In genomic region chr15:83029725-83030718, GRCm38 (mm10) we compare ENCODE assay signal across 10 mouse cellular contexts. TPM values are rescaled to one million over a fixed set of nuclear protein-coding genes. Genes with fewer than 3 reads are reported as not detected.
DNase-seq lines count a peak whose midpoint lies in the region; ATAC-seq and TF ChIP-seq lines count a peak whose summit lies in the region.
"Had no signal": no experiment of that assay in that cellular context is flagged by ENCODE, and none has a peak within 500 bp of the region (broad histone marks: within the 10 kb centered on the region; RNA-seq: fewer than 3 reads in every experiment).

No protein-coding gene starts in this region.

- ATAC-seq in hindbrain, embryonic 11.5 days (ENCODE audit: low FRiP score) = peak; percentile 21; the same call in 1 of the 2 replicates
- ATAC-seq in hindbrain, postnatal 0 days = no peak
- no peak for ATAC-seq in forebrain, embryonic 12.5 days (ENCODE audit: low FRiP score)

- no peaks in the 10 kb centered on the region for H3K9me3 ChIP-seq in hindbrain, embryonic 11.5 days (ENCODE audit: control insufficient read depth, low read length)
- H3K9me3 ChIP-seq in hindbrain, postnatal 0 days (ENCODE audit: low read length) = no peaks in the 10 kb centered on the region
- H3K9me3 ChIP-seq in forebrain, embryonic 12.5 days = no peaks in the 10 kb centered on the region
- no peaks in the 10 kb centered on the region for H3K9me3 ChIP-seq in midbrain, embryonic 10.5 days (replicated peaks)
- H3K9me3 ChIP-seq: G1E had no signal

- H3K9ac ChIP-seq in hindbrain, embryonic 11.5 days (ENCODE audit: low read depth, low read length) = peak overlapping the region; percentile 8; the same call in 1 of the 2 replicates
- H3K9ac ChIP-seq in hindbrain, postnatal 0 days (replicated peaks; ENCODE audit: low read length) = no peak overlapping the region
- H3K9ac ChIP-seq in forebrain, embryonic 12.5 days = peak overlapping the region; percentile 29; the same call in 1 of the 2 replicates

- TF ChIP-seq POLR2A in bone marrow, adult 2 months (IDR thresholded peaks at IDR 0.05; ENCODE audit: borderline replicate concordance, control insufficient read depth, low read depth, low read length) = no peak

- H3K27ac ChIP-seq in hindbrain, embryonic 11.5 days (ENCODE audit: low read depth, low read length) = peak overlapping the region; percentile 80
- H3K27ac ChIP-seq in hindbrain, postnatal 0 days = no peak overlapping the region
- H3K27ac ChIP-seq in bone marrow, adult 2 months (ENCODE audit: control insufficient read depth, insufficient read depth, low read depth, low read length, poor library complexity) = peak overlapping the region; percentile 54
- H3K27ac ChIP-seq in forebrain, embryonic 12.5 days = peak overlapping the region; percentile 22
- peak overlapping the region; percentile 85 for H3K27ac ChIP-seq in midbrain, embryonic 10.5 days (replicated peaks)

- no peak overlapping the region for H3K4me3 ChIP-seq in hindbrain, embryonic 11.5 days (ENCODE audit: low read depth, low read length)
- H3K4me3 ChIP-seq in hindbrain, postnatal 0 days (ENCODE audit: low read length) = no peak overlapping the region
- H3K4me3 ChIP-seq in bone marrow, adult 2 months (replicated peaks; ENCODE audit: control insufficient read depth, low read depth, low read length) = peak overlapping the region; percentile 71
- H3K4me3 ChIP-seq in forebrain, embryonic 12.5 days (replicated peaks) = no peak overlapping the region
- peak overlapping the region; percentile 25 for H3K4me3 ChIP-seq in midbrain, embryonic 10.5 days

- no peak for TF ChIP-seq CTCF in hindbrain, postnatal 0 days (IDR thresholded peaks at IDR 0.05; ENCODE audit: low read depth)
- TF ChIP-seq CTCF in bone marrow, adult 2 months (IDR thresholded peaks at IDR 0.05; ENCODE audit: control insufficient read depth, insufficient read depth, low read length) = no peak

- H3K36me3 ChIP-seq in hindbrain, embryonic 11.5 days (ENCODE audit: control insufficient read depth, insufficient read depth, low read length) = no peaks in the 10 kb centered on the region
- H3K36me3 ChIP-seq in hindbrain, postnatal 0 days (ENCODE audit: insufficient read depth, low read length) = no peaks in the 10 kb centered on the region
- H3K36me3 ChIP-seq in forebrain, embryonic 12.5 days (replicated peaks) = no peaks in the 10 kb centered on the region
- H3K36me3 ChIP-seq in midbrain, embryonic 10.5 days = no peaks in the 10 kb centered on the region
- H3K36me3 ChIP-seq: G1E had no signal

- no peak overlapping the region for H3K4me2 ChIP-seq in hindbrain, embryonic 11.5 days (replicated peaks; ENCODE audit: low read depth, low read length)
- H3K4me2 ChIP-seq in hindbrain, postnatal 0 days (ENCODE audit: low read depth, low read length) = no peak overlapping the region
- no peak overlapping the region for H3K4me2 ChIP-seq in forebrain, embryonic 12.5 days

- H3K4me1 ChIP-seq in hindbrain, embryonic 11.5 days (replicated peaks; ENCODE audit: control insufficient read depth, insufficient read depth, low read length) = peaks cover 36% of the 10 kb centered on the region
- H3K4me1 ChIP-seq in hindbrain, postnatal 0 days (ENCODE audit: insufficient read depth, low read length) = peaks cover 26% of the 10 kb centered on the region
- H3K4me1 ChIP-seq in bone marrow, adult 2 months (ENCODE audit: control insufficient read depth, insufficient read depth, low read length) = peaks cover 5% of the 10 kb centered on the region
- peaks cover 61% of the 10 kb centered on the region for H3K4me1 ChIP-seq in forebrain, embryonic 12.5 days
- H3K4me1 ChIP-seq in midbrain, embryonic 10.5 days = peaks cover 92% of the 10 kb centered on the region

- 37% methylated on average over 11 of the region's 11 CpGs for WGBS in hindbrain, embryonic 11.5 days
- 41% methylated on average over 11 of the region's 11 CpGs for WGBS in hindbrain, postnatal 0 days
- 38% methylated on average over 11 of the region's 11 CpGs for WGBS in bone marrow, adult 2 months
- WGBS in forebrain, embryonic 12.5 days = 29% methylated on average over 11 of the region's 11 CpGs
- 27% methylated on average over 11 of the region's 11 CpGs for WGBS in midbrain, embryonic 10.5 days

- DNase-seq in hindbrain, embryonic 11.5 days (ENCODE audit: low spot score) = peak; percentile 61
- no peak for DNase-seq in hindbrain, postnatal 0 days (ENCODE audit: low spot score)
- DNase-seq in midbrain, embryonic 10.5 days (ENCODE audit: low spot score) = peak; percentile 79
- no peak for DNase-seq in urinary bladder, postnatal 14 days (ENCODE audit: low spot score)
- DNase-seq in right cerebral cortex, postnatal 14 days = no peak
- DNase-seq in layer of hippocampus, postnatal 10 days (ENCODE audit: low spot score in 2 of 2) = no peak
- DNase-seq: cerebellum, adult 8-10 months had no signal

- H3K27me3 ChIP-seq in hindbrain, embryonic 11.5 days (ENCODE audit: control insufficient read depth, insufficient read depth, low read length) = 0 out of 2 replicates have a peak, but pooled peaks cover 10% of the 10 kb centered on the region
- H3K27me3 ChIP-seq in hindbrain, postnatal 0 days (ENCODE audit: insufficient read depth, low read length) = no peaks in the 10 kb centered on the region
- H3K27me3 ChIP-seq in forebrain, embryonic 12.5 days = peaks cover 71% of the 10 kb centered on the region
- H3K27me3 ChIP-seq in midbrain, embryonic 10.5 days (ENCODE audit: low read depth, poor library complexity, severe bottlenecking) = peaks cover 77% of the 10 kb centered on the region

RNA-seq across cellular contexts. Expression of gene Nfam1, which starts 3.1 kb away (rescaled TPM):
- polyA plus RNA-seq in hindbrain, embryonic 11.5 days (2014; fragmentation: Nextera tagmentation; extraction: Ambion mirVana) = 2.1 and 2.3 TPM in 2 replicates
- total RNA-seq in hindbrain, postnatal 0 days (2014; rRNA removed) = 1.7 and 3.3 TPM in 2 replicates
- 1.7 and 1.8 TPM in 2 replicates for polyA plus RNA-seq in hindbrain, postnatal 0 days (2015; fragmentation: Nextera tagmentation; extraction: Ambion mirVana)
- polyA plus RNA-seq in bone marrow, adult 2 months (2011; ENCODE audit: insufficient read depth, insufficient read length, low replicate concordance, missing spikeins) = 26.4 and 69.6 TPM in 2 replicates
- 1.4 and 1.7 TPM in 2 replicates for polyA plus RNA-seq in forebrain, embryonic 12.5 days (2016; fragmentation: Nextera tagmentation; extraction: Ambion mirVana)
- polyA plus RNA-seq in midbrain, embryonic 10.5 days (2016; fragmentation: Nextera tagmentation; extraction: Ambion mirVana) = 4.3 and 4.6 TPM in 2 replicates
- total RNA-seq in layer of hippocampus, postnatal 10 days (2021) = 1 to 10 TPM; 1.6 to 2.4 TPM

RNA-seq across cellular contexts. Expression of gene Tcf20, which starts 42.4 kb away (rescaled TPM):
- 12.6 and 14.8 TPM in 2 replicates for polyA plus RNA-seq in hindbrain, embryonic 11.5 days (2014; fragmentation: Nextera tagmentation; extraction: Ambion mirVana)
- total RNA-seq in hindbrain, postnatal 0 days (2014; rRNA removed) = 89.2 and 98.3 TPM in 2 replicates
- polyA plus RNA-seq in hindbrain, postnatal 0 days (2015; fragmentation: Nextera tagmentation; extraction: Ambion mirVana) = 8.6 and 8.8 TPM in 2 replicates
- polyA plus RNA-seq in bone marrow, adult 2 months (2011; ENCODE audit: insufficient read depth, insufficient read length, low replicate concordance, missing spikeins) = 13.8 and 26.4 TPM in 2 replicates
- 14.7 and 14.9 TPM in 2 replicates for polyA plus RNA-seq in forebrain, embryonic 12.5 days (2016; fragmentation: Nextera tagmentation; extraction: Ambion mirVana)
- 7.5 and 8.4 TPM in 2 replicates for polyA plus RNA-seq in midbrain, embryonic 10.5 days (2016; fragmentation: Nextera tagmentation; extraction: Ambion mirVana)
- 100 to 1,000 TPM; 139 to 153 TPM for total RNA-seq in layer of hippocampus, postnatal 10 days (2021)

RNA-seq across cellular contexts. Expression of gene Serhl, which starts 59.3 kb away (rescaled TPM):
- 40.2 and 42.6 TPM in 2 replicates for polyA plus RNA-seq in hindbrain, embryonic 11.5 days (2014; fragmentation: Nextera tagmentation; extraction: Ambion mirVana)
- 12.6 and 12.9 TPM in 2 replicates for total RNA-seq in hindbrain, postnatal 0 days (2014; rRNA removed)
- 37.4 and 38.5 TPM in 2 replicates for polyA plus RNA-seq in hindbrain, postnatal 0 days (2015; fragmentation: Nextera tagmentation; extraction: Ambion mirVana)
- polyA plus RNA-seq in bone marrow, adult 2 months (2011; ENCODE audit: insufficient read depth, insufficient read length, low replicate concordance, missing spikeins) = 22.8 and 31.5 TPM in 2 replicates
- 36.0 and 45.4 TPM in 2 replicates for polyA plus RNA-seq in forebrain, embryonic 12.5 days (2016; fragmentation: Nextera tagmentation; extraction: Ambion mirVana)
- 54.2 and 56.0 TPM in 2 replicates for polyA plus RNA-seq in midbrain, embryonic 10.5 days (2016; fragmentation: Nextera tagmentation; extraction: Ambion mirVana)
- 10 to 100 TPM; 11.6 to 12.0 TPM for total RNA-seq in layer of hippocampus, postnatal 10 days (2021)

Comparison
In these comparisons a context has a peak if more than half of its experiments do, and no peak if none do; other contexts are left out.
1. DNase-seq: peak in hindbrain, embryonic 11.5 days (single experiment) and midbrain, embryonic 10.5 days (single experiment); none in hindbrain, postnatal 0 days (single experiment), urinary bladder, postnatal 14 days (single experiment), right cerebral cortex, postnatal 14 days (single experiment) and layer of hippocampus, postnatal 10 days (0 of 2).
2. H3K4me3 ChIP-seq: peak in bone marrow, adult 2 months (single experiment) and midbrain, embryonic 10.5 days (single experiment); none in hindbrain, embryonic 11.5 days (single experiment), hindbrain, postnatal 0 days (single experiment) and forebrain, embryonic 12.5 days (single experiment).